Comparison of ENCODE assay signal across 22 mouse cellular contexts in the genomic region with DNA sequence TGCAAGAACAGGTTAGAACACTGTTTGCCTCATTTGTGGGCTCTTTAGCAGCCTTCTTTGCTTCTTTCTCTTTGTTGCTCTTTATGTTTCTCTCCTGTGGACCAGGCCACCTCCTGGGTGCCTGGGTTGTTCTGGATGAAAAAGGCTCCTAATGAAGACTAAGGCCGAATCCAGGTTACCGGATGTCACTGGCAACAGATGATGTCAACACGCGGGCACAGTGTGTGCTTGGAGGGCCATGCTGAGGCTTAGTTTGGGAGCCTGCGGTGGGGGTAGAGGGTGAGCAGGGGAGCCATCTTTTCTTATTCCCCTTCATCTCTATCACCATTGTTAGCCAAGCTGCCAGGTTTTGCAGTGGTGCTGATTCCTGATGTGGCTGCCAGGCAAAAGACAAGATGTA. TPM values are rescaled to one million over a fixed set of nuclear protein-coding genes. Genes with fewer than 3 reads are reported as not detected.
A peak's percentile ranks its signal among the peaks of the same experiment; 100 is the strongest.
DNase-seq lines count a peak whose midpoint lies in the region; ATAC-seq lines count a peak whose summit lies in the region.
"Had no signal": no experiment of that assay in that cellular context is flagged by ENCODE, and none has a peak within 500 bp of the region (broad histone marks: within the 10 kb centered on the region; RNA-seq: fewer than 3 reads in every experiment).

No protein-coding gene starts in this region.

- H3K4me3 ChIP-seq in hindbrain, embryonic 10.5 days, result no peak overlapping the region
- no peak overlapping the region for H3K4me3 ChIP-seq in hindbrain, embryonic 11.5 days (ENCODE audit: low read depth, low read length)
- H3K4me3 ChIP-seq in midbrain, embryonic 12.5 days, result no peak overlapping the region
- no peak overlapping the region for H3K4me3 ChIP-seq in midbrain, embryonic 11.5 days (ENCODE audit: low read depth, low read length)
- no peak overlapping the region for H3K4me3 ChIP-seq in midbrain, embryonic 15.5 days
- H3K4me3 ChIP-seq: limb, embryonic 12.5 days had no signal

- H3K4me1 ChIP-seq in hindbrain, embryonic 10.5 days (replicated peaks), result peaks cover 20% of the 10 kb centered on the region
- H3K4me1 ChIP-seq in hindbrain, embryonic 11.5 days (replicated peaks; ENCODE audit: control insufficient read depth, insufficient read depth, low read length), result no peaks in the 10 kb centered on the region
- 0 out of 2 replicates have a peak, but pooled peaks cover 4% of the 10 kb centered on the region for H3K4me1 ChIP-seq in midbrain, embryonic 12.5 days
- no peaks in the 10 kb centered on the region for H3K4me1 ChIP-seq in midbrain, embryonic 11.5 days (ENCODE audit: control insufficient read depth, insufficient read depth, low read length)
- H3K4me1 ChIP-seq in midbrain, embryonic 15.5 days, result no peaks in the 10 kb centered on the region

- peak; percentile 14 to 29 for DNase-seq in cerebellum, postnatal 10 days
- no peak for DNase-seq in cerebellum, adult 8-10 months
- no peak for DNase-seq in hindbrain, embryonic 10.5 days (ENCODE audit: low spot score)
- DNase-seq in hindbrain, embryonic 11.5 days (ENCODE audit: low spot score), result no peak
- no peak for DNase-seq in midbrain, embryonic 11.5 days (ENCODE audit: low spot score, missing footprints)
- no peak for DNase-seq in kidney, postnatal 36 days
- DNase-seq: adrenal gland, postnatal 25 days; cerebellum, adult 9-11 months; gastrocnemius, postnatal 25 days; kidney, adult 2 months; kidney, postnatal 10 days; layer of hippocampus, postnatal 36 days; lung, adult 2 months; lung, postnatal 14 days; retina, postnatal 1 day had no signal

- 53% methylated on average over 5 of the region's 5 CpGs for WGBS in hindbrain, embryonic 10.5 days
- WGBS in hindbrain, embryonic 11.5 days, result 46% methylated on average over 5 of the region's 5 CpGs
- WGBS in midbrain, embryonic 12.5 days, result 58% methylated on average over 5 of the region's 5 CpGs
- WGBS in midbrain, embryonic 11.5 days, result 57% methylated on average over 5 of the region's 5 CpGs
- WGBS in midbrain, embryonic 15.5 days, result 62% methylated on average over 5 of the region's 5 CpGs

- no peaks in the 10 kb centered on the region for H3K36me3 ChIP-seq in hindbrain, embryonic 10.5 days
- H3K36me3 ChIP-seq in hindbrain, embryonic 11.5 days (ENCODE audit: control insufficient read depth, insufficient read depth, low read length), result no peaks in the 10 kb centered on the region
- no peaks in the 10 kb centered on the region for H3K36me3 ChIP-seq in midbrain, embryonic 12.5 days
- no peaks in the 10 kb centered on the region for H3K36me3 ChIP-seq in midbrain, embryonic 11.5 days (ENCODE audit: control insufficient read depth, insufficient read depth, low read length)
- H3K36me3 ChIP-seq in midbrain, embryonic 15.5 days (replicated peaks), result no peaks in the 10 kb centered on the region
- H3K36me3 ChIP-seq: limb, embryonic 12.5 days had no signal

- ATAC-seq in hindbrain, embryonic 11.5 days (ENCODE audit: low FRiP score), result no peak
- ATAC-seq in midbrain, embryonic 12.5 days (ENCODE audit: low FRiP score, low read depth), result peak; percentile 23; the same call in 1 of the 2 replicates
- no peak for ATAC-seq in midbrain, embryonic 11.5 days (ENCODE audit: low FRiP score)
- ATAC-seq in midbrain, embryonic 15.5 days (replicated peaks), result peak; percentile 55; the same call in 1 of the 2 replicates

- H3K27me3 ChIP-seq in hindbrain, embryonic 10.5 days (ENCODE audit: insufficient read depth, poor library complexity, severe bottlenecking), result no peaks in the 10 kb centered on the region
- no peaks in the 10 kb centered on the region for H3K27me3 ChIP-seq in hindbrain, embryonic 11.5 days (ENCODE audit: control insufficient read depth, insufficient read depth, low read length)
- H3K27me3 ChIP-seq in midbrain, embryonic 12.5 days, result no peaks in the 10 kb centered on the region
- no peaks in the 10 kb centered on the region for H3K27me3 ChIP-seq in midbrain, embryonic 11.5 days (ENCODE audit: control insufficient read depth, insufficient read depth, low read length)
- no peaks in the 10 kb centered on the region for H3K27me3 ChIP-seq in midbrain, embryonic 15.5 days (replicated peaks)
- H3K27me3 ChIP-seq: limb, embryonic 12.5 days had no signal

- no peak overlapping the region for H3K4me2 ChIP-seq in hindbrain, embryonic 11.5 days (replicated peaks; ENCODE audit: low read depth, low read length)
- no peak overlapping the region for H3K4me2 ChIP-seq in midbrain, embryonic 12.5 days (replicated peaks)
- H3K4me2 ChIP-seq in midbrain, embryonic 11.5 days, result no peak overlapping the region
- H3K4me2 ChIP-seq in midbrain, embryonic 15.5 days, result no peak overlapping the region
- H3K4me2 ChIP-seq: limb, embryonic 12.5 days; liver, embryonic 11.5 days had no signal

- H3K27ac ChIP-seq in hindbrain, embryonic 10.5 days, result peak overlapping the region; percentile 64; the same call in 1 of the 2 replicates
- H3K27ac ChIP-seq in hindbrain, embryonic 11.5 days (ENCODE audit: low read depth, low read length), result no peak overlapping the region
- no peak overlapping the region for H3K27ac ChIP-seq in midbrain, embryonic 12.5 days (replicated peaks)
- no peak overlapping the region for H3K27ac ChIP-seq in midbrain, embryonic 11.5 days (ENCODE audit: low read depth, low read length)
- H3K27ac ChIP-seq in midbrain, embryonic 15.5 days, result no peak overlapping the region

- H3K9ac ChIP-seq in hindbrain, embryonic 11.5 days (ENCODE audit: low read depth, low read length), result no peak overlapping the region
- no peak overlapping the region for H3K9ac ChIP-seq in midbrain, embryonic 12.5 days (replicated peaks)
- no peak overlapping the region for H3K9ac ChIP-seq in midbrain, embryonic 11.5 days (ENCODE audit: low read length)
- H3K9ac ChIP-seq in midbrain, embryonic 15.5 days, result no peak overlapping the region
- H3K9ac ChIP-seq: limb, embryonic 12.5 days had no signal

- no peaks in the 10 kb centered on the region for H3K9me3 ChIP-seq in hindbrain, embryonic 10.5 days
- H3K9me3 ChIP-seq in hindbrain, embryonic 11.5 days (ENCODE audit: control insufficient read depth, low read length), result no peaks in the 10 kb centered on the region
- H3K9me3 ChIP-seq in midbrain, embryonic 12.5 days, result no peaks in the 10 kb centered on the region
- H3K9me3 ChIP-seq in midbrain, embryonic 11.5 days (ENCODE audit: control insufficient read depth, low read length), result no peaks in the 10 kb centered on the region
- H3K9me3 ChIP-seq in midbrain, embryonic 15.5 days, result no peaks in the 10 kb centered on the region
- H3K9me3 ChIP-seq: limb, embryonic 12.5 days had no signal

RNA-seq across cellular contexts. Expression of a gene that starts 6.4 kb away (rescaled TPM):
- polyA plus RNA-seq in hindbrain, embryonic 10.5 days (2016; fragmentation: Nextera tagmentation; extraction: Ambion mirVana), result 3.8 and 4.0 TPM in 2 replicates
- 8.2 and 11.2 TPM in 2 replicates for polyA plus RNA-seq in hindbrain, embryonic 11.5 days (2014; fragmentation: Nextera tagmentation; extraction: Ambion mirVana)
- 9.1 and 9.2 TPM in 2 replicates for polyA plus RNA-seq in midbrain, embryonic 12.5 days (2016; fragmentation: Nextera tagmentation; extraction: Ambion mirVana)
- 8.2 and 10.8 TPM in 2 replicates for polyA plus RNA-seq in midbrain, embryonic 11.5 days (2014; fragmentation: Nextera tagmentation; extraction: Ambion mirVana)
- 18.3 and 19.6 TPM in 2 replicates for polyA plus RNA-seq in midbrain, embryonic 15.5 days (2015; fragmentation: Nextera tagmentation; extraction: Ambion mirVana)

RNA-seq across cellular contexts. Expression of a gene that starts 34.7 kb away (rescaled TPM):
- polyA plus RNA-seq in hindbrain, embryonic 10.5 days (2016; fragmentation: Nextera tagmentation; extraction: Ambion mirVana), result 212 and 213 TPM in 2 replicates
- polyA plus RNA-seq in hindbrain, embryonic 11.5 days (2014; fragmentation: Nextera tagmentation; extraction: Ambion mirVana), result 228 and 233 TPM in 2 replicates
- polyA plus RNA-seq in midbrain, embryonic 12.5 days (2016; fragmentation: Nextera tagmentation; extraction: Ambion mirVana), result 202 and 213 TPM in 2 replicates
- polyA plus RNA-seq in midbrain, embryonic 11.5 days (2014; fragmentation: Nextera tagmentation; extraction: Ambion mirVana), result 215 and 238 TPM in 2 replicates
- 245 TPM in 2 replicates for polyA plus RNA-seq in midbrain, embryonic 15.5 days (2015; fragmentation: Nextera tagmentation; extraction: Ambion mirVana)

RNA-seq across cellular contexts. Expression of a gene that starts 51.6 kb away (rescaled TPM):
- polyA plus RNA-seq in hindbrain, embryonic 10.5 days (2016; fragmentation: Nextera tagmentation; extraction: Ambion mirVana), result 0.14 TPM in 1 of 2 replicates, not detected in the other
- 0.20 and 0.29 TPM in 2 replicates for polyA plus RNA-seq in hindbrain, embryonic 11.5 days (2014; fragmentation: Nextera tagmentation; extraction: Ambion mirVana)
- not detected in 2 replicates for polyA plus RNA-seq in midbrain, embryonic 12.5 days (2016; fragmentation: Nextera tagmentation; extraction: Ambion mirVana)
- polyA plus RNA-seq in midbrain, embryonic 11.5 days (2014; fragmentation: Nextera tagmentation; extraction: Ambion mirVana), result not detected in 2 replicates
- polyA plus RNA-seq in midbrain, embryonic 15.5 days (2015; fragmentation: Nextera tagmentation; extraction: Ambion mirVana), result not detected in 2 replicates
- polyA plus RNA-seq: brain, embryonic 14.5 days; embryonic facial prominence, embryonic 11.5 days; heart, postnatal 0 days; limb, embryonic 12.5 days had no signal

Comparison
In these comparisons a context has a peak if more than half of its experiments do, and no peak if none do; other contexts are left out.
1. DNase-seq: peak in cerebellum, postnatal 10 days (2 of 2); none in cerebellum, adult 8-10 months (single experiment), hindbrain, embryonic 10.5 days (single experiment), hindbrain, embryonic 11.5 days (single experiment), midbrain, embryonic 11.5 days (single experiment) and kidney, postnatal 36 days (0 of 2).
2. ATAC-seq: peak in midbrain, embryonic 12.5 days (single experiment) and midbrain, embryonic 15.5 days (single experiment); none in hindbrain, embryonic 11.5 days (single experiment) and midbrain, embryonic 11.5 days (single experiment).